Mouse (Mus musculus) adrenal gland, adult 18-20 months (tissue): ENCODE results near the gene Trim34b. TPM values are rescaled to one million over a fixed set of nuclear protein-coding genes. Genes with fewer than 3 reads are reported as not detected.
"Not testable (repeated sequence)": the region's sequence is repeated elsewhere in the genome, so short reads cannot be mapped to it uniquely, and the experiment has no call there.

ENCODE experiments used
- DNase-seq, 2 experiments: peaks; one replicate each; pipeline ENCODE4 v3.0.0; 2021 to 2022; ENCODE audit warnings: low spot score in 2 of 2
- long read RNA-seq, 2 experiments: library from polyadenylated mRNA; stranded (forward); transcript quantifications; one replicate each; pipeline ENCODE4 v2.0.0; 2021
- total RNA-seq, 2 experiments: library from RNA; stranded (reverse); gene quantifications; 1 replicate in 1 of 2; 2 replicates in 1 of 2; pipeline ENCODE4 v1.2.3; 2021

Gene Trim34b
- under 1 TPM; 0.38 to 0.56 TPM for total RNA-seq
- long read RNA-seq, experiment 1 = 0 reads
- long read RNA-seq, experiment 2, partial matches to known transcripts = 0 of 1 reads
- long read RNA-seq, experiment 2, other reads (novel, unspliced or antisense) = 1 of 1 reads

DNA sequence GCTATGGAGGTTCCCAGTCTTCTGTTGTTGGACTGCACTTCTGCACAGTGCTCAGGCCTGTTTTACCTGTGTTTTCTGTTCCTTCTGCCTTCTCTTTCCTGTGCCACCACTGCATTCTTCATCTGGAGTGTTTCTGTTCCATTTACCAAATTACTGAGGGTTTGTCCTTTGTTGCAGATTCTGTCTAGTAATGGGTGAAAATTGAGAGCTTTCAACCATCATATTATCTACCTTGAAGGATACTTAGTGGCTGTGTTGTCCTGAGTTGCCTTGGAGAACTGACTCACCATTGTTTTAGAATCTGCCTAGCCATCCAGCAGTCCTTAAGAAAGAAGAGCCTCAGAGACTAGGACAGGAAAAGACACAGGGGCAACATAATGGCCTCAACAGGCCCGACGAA, at the start of gene Trim34b:
TSS of gene Trim34b (plus strand) at position 301 of the 400 bp plus-strand sequence.
- DNase-seq = not testable (repeated sequence)

DNA sequence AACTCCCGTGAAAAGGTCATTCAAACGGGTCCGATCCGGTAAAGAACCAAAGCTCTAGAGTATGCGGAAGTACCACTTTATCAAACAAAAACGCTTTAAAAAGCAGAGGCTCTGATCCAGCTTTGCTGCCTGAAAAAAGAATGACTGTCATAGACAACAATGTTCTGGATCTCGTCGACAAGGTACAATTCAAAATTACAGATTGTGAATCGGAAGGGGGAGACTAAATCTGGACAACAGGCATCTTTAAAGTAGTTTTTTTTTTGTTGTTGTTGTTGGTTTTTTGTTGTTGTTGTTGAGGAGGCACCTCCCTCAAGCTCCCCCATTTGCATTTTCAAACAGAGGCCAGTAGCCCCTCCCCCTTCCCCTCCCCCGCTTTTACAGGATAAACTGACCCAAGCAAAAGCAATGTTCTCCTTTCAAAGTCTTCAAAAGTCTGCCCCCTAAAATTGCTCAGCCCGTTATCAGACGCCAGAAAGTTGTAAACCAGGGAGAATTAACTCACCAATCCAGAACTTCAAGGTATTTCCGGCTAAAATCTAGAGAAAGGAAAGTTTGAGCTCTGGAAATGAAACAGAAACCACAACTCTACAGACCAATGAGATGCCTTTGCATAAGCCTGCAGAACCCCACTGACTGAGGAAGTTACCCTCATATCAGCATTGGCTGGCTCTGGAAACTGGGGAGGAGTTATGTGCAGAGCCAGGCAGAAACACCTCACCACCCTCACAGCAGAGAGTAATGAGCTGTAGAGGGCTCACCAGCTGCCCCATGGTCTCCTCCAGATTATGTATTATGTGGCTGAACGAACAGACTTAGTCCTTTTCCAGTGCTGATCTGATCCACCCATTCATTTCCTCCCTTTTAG, 41.5 kb upstream of the Trim34b start, which contains the start of gene Trim5:
TSS of gene Trim5 (minus strand) at position 519 of the 868 bp plus-strand sequence.
- DNase-seq = peak in 1 of 2 experiments; percentile 2

DNA sequence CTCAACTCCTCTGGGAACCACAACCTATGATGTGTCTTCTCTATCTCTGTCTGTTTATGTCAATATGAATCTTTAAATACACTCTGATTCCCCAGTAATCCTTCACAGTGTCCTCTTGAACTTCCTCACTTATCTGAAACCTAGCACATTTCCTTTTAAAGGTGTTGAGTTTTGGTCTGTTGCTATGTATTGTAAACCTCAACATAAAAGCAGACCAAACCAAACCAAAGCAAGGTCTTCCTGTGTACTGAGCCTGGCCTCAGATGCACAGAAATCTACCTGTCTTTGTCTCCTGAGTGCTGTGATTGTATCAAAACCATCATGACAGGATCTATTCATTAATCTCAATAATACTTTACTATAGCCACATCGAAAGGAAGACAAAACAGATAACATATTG, 38.6 kb upstream of the Trim34b start:
- DNase-seq = no peak

DNA sequence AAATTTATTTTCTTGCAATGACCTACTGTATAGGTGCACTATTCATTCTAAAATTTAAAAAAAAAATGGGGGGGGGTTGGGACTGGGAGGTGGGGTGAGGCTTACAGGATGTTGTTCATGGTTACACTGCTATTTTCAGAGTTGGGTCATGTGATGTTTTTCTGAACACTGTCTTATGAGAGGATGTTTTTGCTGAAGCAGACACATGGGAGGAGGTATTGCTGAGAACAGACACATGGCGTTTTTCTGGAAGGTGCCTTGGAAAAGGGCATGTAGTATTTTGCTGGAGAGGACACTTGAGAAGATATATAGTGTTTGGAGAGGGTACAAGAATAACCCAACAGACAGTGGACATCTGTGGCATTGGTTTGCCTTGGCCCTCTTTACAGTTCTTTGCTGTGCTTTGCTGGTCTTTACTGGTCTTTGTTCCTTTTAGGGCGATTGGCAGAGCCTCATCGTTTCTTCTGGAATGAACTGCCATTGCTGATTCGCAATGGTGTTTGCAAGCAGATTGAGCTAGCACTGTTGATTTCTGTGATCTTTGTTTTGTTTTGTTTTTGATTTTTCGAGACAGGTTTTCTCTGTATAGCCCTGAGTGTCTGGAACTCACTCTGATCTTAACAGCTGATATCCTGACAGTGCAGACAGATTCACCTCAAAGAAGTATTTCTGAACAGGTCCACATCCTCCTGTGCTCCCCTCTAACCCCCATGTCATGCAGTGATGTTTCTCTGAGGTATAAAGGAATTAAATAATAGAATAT, 37.5 kb upstream of the Trim34b start:
- DNase-seq = no peak

DNA sequence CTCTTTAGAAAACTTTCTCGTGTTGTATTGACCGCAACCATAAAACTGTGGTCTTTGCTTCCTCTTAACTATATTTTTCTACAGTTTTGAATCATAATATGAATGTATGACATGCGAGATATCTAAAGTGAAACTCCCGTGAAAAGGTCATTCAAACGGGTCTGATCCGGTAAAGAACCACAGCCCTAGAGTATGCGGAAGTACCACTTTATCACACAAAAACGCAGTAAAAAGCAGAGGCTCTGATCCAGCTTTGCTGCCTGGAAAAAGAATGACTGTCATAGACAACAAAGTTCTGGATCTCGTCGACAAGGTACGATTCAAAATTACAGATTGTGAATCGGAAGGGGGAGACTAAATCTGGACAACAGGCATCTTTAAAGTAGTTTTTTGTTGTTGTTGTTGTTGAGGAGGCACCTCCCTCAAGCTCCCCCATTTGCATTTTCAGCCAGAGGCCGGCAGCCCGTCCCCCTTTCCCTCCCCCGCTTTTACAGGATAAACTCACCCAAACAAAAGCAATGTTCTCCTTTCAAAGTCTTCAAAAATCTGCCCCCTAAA, 14.4 kb upstream of the Trim34b start:
- peak in 1 of 2 experiments; percentile 4 for DNase-seq

DNA sequence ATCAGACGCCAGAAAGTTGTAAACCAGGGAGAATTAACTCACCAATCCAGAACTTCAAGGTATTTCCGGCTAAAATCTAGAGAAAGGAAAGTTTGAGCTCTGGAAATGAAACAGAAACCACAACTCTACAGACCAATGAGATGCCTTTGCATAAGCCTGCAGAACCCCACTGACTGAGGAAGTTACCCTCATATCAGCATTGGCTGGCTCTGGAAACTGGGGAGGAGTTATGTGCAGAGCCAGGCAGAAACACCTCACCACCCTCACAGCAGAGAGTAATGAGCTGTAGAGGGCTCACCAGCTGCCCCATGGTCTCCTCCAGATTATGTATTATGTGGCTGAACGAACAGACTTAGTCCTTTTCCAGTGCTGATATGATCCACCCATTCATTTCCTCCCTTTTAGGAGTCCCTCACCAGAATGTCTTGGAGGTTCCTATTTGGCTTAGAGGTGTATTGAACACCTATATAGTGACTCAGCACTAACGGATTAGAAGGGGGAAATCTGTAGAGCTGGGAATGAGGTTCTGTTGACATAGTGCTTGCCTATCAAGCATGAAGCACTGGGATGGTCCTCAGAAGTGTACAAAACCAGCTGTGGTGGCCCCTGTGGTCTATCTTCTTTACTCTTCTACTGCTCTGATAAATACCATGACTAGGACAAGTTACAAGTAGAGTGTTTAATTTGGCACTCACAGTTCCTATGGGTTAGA, 13.7 kb upstream of the Trim34b start, which contains the start of gene Trim12a:
TSS of gene Trim12a (minus strand) at position 98 of the 712 bp plus-strand sequence.
- not testable (repeated sequence) for DNase-seq

DNA sequence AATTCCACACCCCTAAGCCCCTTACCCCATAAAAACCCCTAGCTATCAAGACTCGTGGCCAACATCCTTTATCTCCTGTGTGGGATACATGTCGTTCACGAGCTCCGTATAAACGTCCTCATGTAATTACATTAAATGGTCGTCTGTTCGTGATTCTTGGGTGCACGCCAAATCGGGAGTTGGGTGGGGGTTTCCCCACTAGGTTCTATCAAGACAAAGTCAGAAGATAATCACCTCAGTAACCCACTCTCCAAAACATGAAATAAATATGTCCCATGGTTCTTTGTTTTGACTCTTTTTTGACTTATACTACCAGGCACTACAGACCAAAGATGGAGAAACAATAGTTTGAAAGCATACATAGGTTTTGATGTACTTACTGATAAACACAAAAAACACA, 7.2 kb upstream of the Trim34b start:
- DNase-seq = no peak

DNA sequence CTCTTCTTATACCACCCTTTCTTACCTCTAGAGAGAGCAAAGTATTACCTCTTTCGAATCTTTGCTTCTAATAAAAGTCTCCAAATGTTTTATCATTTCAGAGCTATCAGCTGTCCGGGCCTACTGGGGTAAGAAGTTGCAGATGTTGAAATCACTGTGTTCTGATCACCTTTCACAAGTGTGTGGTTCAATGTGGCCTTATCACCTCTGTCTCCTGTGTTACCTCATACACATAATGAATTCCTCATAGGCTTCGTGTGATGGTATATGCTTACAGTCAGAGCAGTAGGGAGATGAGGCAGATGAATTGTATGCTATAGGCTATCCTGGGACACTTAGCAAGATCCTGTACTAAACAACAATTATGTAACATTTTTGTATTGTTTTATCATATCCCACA, 6.3 kb downstream of the Trim34b start:
- DNase-seq = not testable (repeated sequence)

DNA sequence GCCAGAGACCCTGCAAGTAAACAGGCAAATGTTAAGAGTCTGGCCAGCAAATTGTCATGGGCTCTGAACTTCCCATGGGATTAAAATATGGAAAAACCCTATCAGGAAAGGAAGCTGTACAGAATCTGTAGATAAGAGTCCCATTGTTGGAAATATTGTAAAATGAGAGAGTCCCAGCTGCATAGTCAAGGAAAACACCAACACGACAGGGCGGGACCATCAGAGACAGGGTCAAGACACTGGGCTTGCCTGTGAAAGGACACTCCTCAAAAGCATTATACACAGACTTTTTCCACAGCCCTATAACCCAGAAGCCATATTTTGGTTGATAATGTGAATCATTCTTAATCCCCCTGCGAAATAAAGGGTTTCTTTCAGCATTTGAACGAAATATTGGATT, 11.5 kb downstream of the Trim34b start:
- not testable (repeated sequence) for DNase-seq

DNA sequence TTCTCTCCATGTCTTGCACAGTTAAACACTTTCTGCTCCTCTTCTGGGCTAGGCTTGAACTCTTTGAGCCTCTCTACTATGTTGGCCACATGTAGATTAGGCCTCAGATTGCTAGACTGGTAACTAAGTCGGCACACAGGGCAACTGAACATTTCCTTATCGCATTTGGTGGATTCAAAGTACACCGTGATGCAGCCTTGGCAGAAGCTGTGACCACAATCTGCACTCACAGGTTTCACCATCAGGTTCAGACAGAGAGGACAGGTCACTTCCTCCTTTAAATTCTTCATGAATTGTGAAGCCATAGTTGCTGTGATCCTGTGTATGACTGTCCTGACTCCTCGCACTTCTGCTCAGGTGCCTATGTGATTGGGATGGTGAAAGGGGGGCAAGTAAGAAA, 18.8 kb downstream of the Trim34b start:
- DNase-seq = not testable (repeated sequence)

DNA sequence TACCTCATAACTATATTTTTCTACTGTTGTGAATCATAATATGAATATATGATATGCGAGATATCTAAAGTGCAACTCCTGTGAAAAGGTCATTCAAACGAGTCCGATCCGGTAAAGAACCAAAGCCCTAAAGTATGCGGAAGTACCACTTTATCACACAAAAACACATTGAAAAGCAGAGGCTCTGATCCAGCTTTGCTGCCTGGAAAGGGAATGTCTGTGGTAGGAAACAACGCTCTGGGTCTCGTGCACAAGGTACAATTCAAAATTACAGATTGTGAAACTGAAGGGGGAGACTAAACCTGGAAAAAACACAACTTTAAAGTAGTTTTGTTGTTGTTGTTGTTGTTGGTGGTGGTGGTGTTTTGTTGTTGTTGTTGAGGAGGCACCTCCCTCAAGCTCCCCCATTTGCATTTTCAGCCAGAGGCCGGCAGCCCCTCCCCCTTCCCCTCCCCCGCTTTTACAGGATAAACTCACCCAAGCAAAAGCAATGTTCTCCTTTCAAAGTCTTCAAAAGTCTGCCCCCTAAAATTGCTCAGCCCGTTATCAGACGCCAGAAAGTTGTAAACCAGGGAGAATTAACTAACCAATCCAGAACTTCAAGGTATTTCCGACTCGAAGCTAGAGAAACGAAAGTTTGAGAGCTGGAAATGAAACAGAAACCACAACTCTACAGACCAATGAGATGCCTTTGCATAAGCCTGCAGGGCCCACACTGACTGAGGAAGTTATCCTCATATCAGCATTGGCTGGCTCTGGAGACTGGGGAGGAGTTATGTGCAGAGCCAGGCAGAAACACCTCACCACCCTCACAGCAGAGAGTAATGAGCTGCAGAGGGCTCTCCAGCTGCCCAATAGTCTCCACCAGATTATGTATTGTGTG, 23.7 kb downstream of the Trim34b start, which contains the start of gene Trim12c:
TSS of gene Trim12c (minus strand) at position 646 of the 883 bp plus-strand sequence.
- DNase-seq = peak; percentile 39 to 49

DNA sequence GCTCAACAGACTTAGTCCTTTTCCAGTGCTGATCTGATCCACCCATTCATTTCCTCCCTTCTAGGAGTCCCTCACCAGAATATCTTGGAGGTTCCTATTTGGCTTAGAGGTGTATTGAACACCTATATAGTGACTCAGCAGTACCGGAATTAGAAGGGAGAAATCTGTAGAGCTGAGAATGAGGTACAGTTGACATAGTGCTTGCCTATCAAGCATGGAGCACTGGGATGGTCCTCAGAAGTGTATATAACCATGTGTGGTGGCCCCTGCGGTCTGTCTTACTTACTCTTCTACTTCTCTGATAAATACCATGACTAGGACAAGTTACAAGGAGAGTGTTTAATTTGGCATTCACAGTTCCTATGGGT, 24.3 kb downstream of the Trim34b start:
- no peak for DNase-seq

DNA sequence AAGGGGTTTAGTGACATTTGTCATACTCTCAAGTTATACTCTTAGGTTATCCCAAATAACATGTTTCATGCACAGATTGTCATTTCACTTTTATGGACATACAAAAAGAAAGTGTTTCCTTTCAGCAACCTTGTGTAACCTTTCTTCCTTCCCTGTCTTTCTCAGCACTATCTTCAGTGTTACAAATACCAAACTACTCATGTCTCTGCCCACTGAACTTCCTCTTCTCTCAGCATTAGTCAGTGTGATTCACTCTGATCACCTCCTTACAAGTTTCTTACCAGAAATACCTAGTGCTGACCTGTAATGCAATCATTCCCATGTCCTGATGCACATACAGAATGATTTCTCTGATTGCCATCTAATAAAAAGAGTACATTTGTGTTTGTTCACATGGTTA, 37.1 kb downstream of the Trim34b start:
- DNase-seq = no peak

DNA sequence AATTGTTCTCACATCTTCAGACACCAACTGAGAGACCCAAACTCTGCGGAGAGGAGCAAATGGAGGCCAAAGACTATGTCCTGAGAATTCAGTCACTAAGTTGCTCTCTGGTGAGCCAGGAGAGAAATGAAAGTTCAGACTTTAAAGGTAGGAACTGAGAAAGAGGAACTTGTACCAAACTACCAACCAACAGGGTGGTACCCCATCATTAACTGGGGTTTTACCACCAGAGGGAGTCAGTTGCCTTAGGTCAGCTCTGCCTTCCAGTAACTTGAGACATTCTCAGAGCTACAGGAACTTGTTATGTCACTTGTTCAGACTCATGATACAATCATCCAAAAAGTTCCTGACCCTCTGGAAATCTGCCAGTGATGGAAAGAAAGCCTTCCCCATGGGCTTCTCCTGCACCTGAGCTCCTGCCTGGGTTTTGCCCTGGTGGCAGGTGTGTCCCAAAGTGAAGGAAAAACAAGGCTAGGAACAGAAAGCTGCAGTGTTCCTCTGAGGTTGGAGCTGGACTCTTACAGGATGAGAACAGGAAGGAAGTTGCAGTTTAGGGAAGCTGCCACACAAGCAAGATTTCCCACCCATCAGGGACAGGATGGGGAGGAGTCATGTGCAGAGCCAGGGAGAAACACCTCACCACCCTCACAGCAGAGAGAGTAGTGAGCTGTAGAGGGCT, 40.6 kb downstream of the Trim34b start, which contains the start of gene Trim30b:
TSS of gene Trim30b (minus strand) at position 149 of the 679 bp plus-strand sequence.
- DNase-seq = no peak

Other genes starting within 250 kb of the Trim34b start
- gene Olfr645, start 244.0 kb upstream of the Trim34b start, total RNA-seq = not detected
- gene Olfr646, start 224.6 kb upstream of the Trim34b start, total RNA-seq = not detected
- not detected for gene Ubqln5, start 199.6 kb upstream of the Trim34b start, total RNA-seq
- not detected for gene Olfr643, start 192.1 kb upstream of the Trim34b start, total RNA-seq
- gene Ubqln3, start 186.2 kb upstream of the Trim34b start, total RNA-seq = not detected
- gene Ubqlnl, start 178.9 kb upstream of the Trim34b start, total RNA-seq = not detected
- not detected for gene Olfm5, start 164.6 kb upstream of the Trim34b start, total RNA-seq
- not detected for gene Olfr648, start 146.1 kb upstream of the Trim34b start, total RNA-seq
- not detected for gene Olfr649, start 133.5 kb upstream of the Trim34b start, total RNA-seq
- under 1 TPM; 0.29 to 0.46 TPM for gene Trim6, start 110.7 kb upstream of the Trim34b start, total RNA-seq
- 1 to 10 TPM; 4.4 to 6.1 TPM for gene Trim34a, start 85.0 kb upstream of the Trim34b start, total RNA-seq
- 1 to 10 TPM; 2.0 to 2.8 TPM for gene Trim5, start 41.4 kb upstream of the Trim34b start, total RNA-seq
- 10 to 100 TPM in 1 of 2 experiments, 1 to 10 TPM in 1; 6.9 to 10.2 TPM for gene Trim12a, start 14.0 kb upstream of the Trim34b start, total RNA-seq
- 10 to 100 TPM in 1 of 2 experiments, 1 to 10 TPM in 1; 6.3 to 10.0 TPM for gene Trim12c, start 23.9 kb downstream of the Trim34b start, total RNA-seq
- gene Trim30b, start 40.4 kb downstream of the Trim34b start, total RNA-seq = under 1 TPM in 1 of 2 experiments, not detected in 1; 0.38 TPM
- gene Trim30c, start 71.4 kb downstream of the Trim34b start, total RNA-seq = under 1 TPM; 0.17 to 0.22 TPM
- gene Trim30a, start 135.7 kb downstream of the Trim34b start, total RNA-seq = 1 to 10 TPM; 4.8 to 5.1 TPM
- gene Trim30d, start 178.4 kb downstream of the Trim34b start, total RNA-seq = 1 to 10 TPM; 2.2 to 4.8 TPM
- gene Olfr651, start 220.7 kb downstream of the Trim34b start, total RNA-seq = not detected
- not detected for gene Olfr652, start 231.4 kb downstream of the Trim34b start, total RNA-seq
- gene Olfr653, start 247.8 kb downstream of the Trim34b start, total RNA-seq = not detected